ENCODE assay signal across 8 mouse cellular contexts in the genomic region with DNA sequence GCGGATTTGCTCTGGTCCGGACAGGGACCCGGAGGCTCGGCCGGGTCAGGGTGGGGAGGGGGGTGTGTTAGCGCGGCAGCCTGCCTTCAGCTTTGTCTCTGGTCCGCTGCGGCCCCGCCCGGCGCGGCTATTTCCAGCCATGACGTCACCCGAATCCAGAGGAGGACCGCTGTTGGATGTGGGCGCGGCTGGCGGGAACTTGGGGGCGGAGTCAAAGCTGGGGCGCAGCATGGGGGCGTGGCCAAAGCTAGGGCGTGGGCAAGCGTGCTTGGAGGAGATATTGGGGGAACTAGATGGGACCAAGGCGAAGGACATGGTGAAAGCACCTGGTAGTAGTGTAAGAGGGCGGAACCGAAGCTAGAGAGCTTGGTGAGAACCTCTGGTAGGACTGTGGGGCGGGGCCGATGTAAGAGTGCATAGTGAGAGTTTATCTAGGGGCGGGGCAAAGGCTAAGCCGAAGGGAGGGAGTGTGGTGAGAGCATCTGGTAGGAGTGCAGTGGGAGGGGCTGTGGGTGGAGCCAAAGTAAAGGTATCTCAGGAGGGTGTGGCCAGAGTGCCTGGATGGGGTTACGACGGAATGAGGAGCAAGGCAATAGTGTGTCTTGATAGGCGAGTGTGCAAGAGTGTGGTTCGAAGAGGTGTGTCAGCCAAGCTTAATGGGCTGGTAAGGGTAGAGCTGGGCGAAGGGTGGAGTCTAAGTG. TPM values are rescaled to one million over a fixed set of nuclear protein-coding genes. Genes with fewer than 3 reads are reported as not detected.
DNase-seq lines count a peak whose midpoint lies in the region; ATAC-seq lines count a peak whose summit lies in the region.

No protein-coding gene starts in this region.

- WGBS in hindbrain, embryonic 11.5 days: 1% methylated on average over 36 of the region's 36 CpGs

- H3K27me3 ChIP-seq in hindbrain, embryonic 11.5 days (ENCODE audit: control insufficient read depth, insufficient read depth, low read length): no peaks in the 10 kb centered on the region

- H3K27ac ChIP-seq in hindbrain, embryonic 11.5 days (ENCODE audit: low read depth, low read length): peak overlapping the region; percentile 89

- peak overlapping the region; percentile 91 for H3K9ac ChIP-seq in hindbrain, embryonic 11.5 days (ENCODE audit: low read depth, low read length)

- peaks cover 7% of the 10 kb centered on the region for H3K4me1 ChIP-seq in hindbrain, embryonic 11.5 days (replicated peaks; ENCODE audit: control insufficient read depth, insufficient read depth, low read length)

- H3K36me3 ChIP-seq in hindbrain, embryonic 11.5 days (ENCODE audit: control insufficient read depth, insufficient read depth, low read length): peaks cover 5% of the 10 kb centered on the region; the same call in 1 of the 2 replicates

- H3K9me3 ChIP-seq in hindbrain, embryonic 11.5 days (ENCODE audit: control insufficient read depth, low read length): no peaks in the 10 kb centered on the region

- ATAC-seq in frontal cortex, adult (ENCODE audit: low TSS enrichment): peak; percentile 57
- ATAC-seq in hindbrain, embryonic 11.5 days (ENCODE audit: low FRiP score): peak; percentile 91

- peak; percentile 95 for DNase-seq in MN1 (ENCODE audit: low spot score)
- DNase-seq in cerebellum, adult 9-10 months: peak; percentile 90
- peak; percentile 96 for DNase-seq in hindbrain, embryonic 11.5 days (ENCODE audit: low spot score)
- peak; percentile 92 for DNase-seq in layer of hippocampus, postnatal 10 days (ENCODE audit: low spot score in 2 of 2)
- DNase-seq in lung, postnatal 10 days: peak; percentile 99
- peak; percentile 96 for DNase-seq in ovary, postnatal 36 days (ENCODE audit: low spot score)
- peak; percentile 89 for DNase-seq in thymus, postnatal 25 days

- peak overlapping the region; percentile 60 for H3K4me2 ChIP-seq in hindbrain, embryonic 11.5 days (replicated peaks; ENCODE audit: low read depth, low read length)

- peak overlapping the region; percentile 94 for H3K4me3 ChIP-seq in hindbrain, embryonic 11.5 days (ENCODE audit: low read depth, low read length)

RNA-seq across cellular contexts. Expression of gene Klf11, which starts 0.7 kb away (rescaled TPM):
- polyA plus RNA-seq in hindbrain, embryonic 11.5 days (2014; fragmentation: Nextera tagmentation; extraction: Ambion mirVana): 12.5 and 14.3 TPM in 2 replicates
- total RNA-seq in layer of hippocampus, postnatal 10 days (2021): 1 to 10 TPM; 7.4 to 8.3 TPM

RNA-seq across cellular contexts. Expression of gene Cys1, which starts 29.8 kb away (rescaled TPM):
- 0.88 and 1.2 TPM in 2 replicates for polyA plus RNA-seq in hindbrain, embryonic 11.5 days (2014; fragmentation: Nextera tagmentation; extraction: Ambion mirVana)
- 10 to 100 TPM; 10.3 to 12.5 TPM for total RNA-seq in layer of hippocampus, postnatal 10 days (2021)

RNA-seq across cellular contexts. Expression of gene Rrm2, which starts 56.2 kb away (rescaled TPM):
- 335 and 391 TPM in 2 replicates for polyA plus RNA-seq in hindbrain, embryonic 11.5 days (2014; fragmentation: Nextera tagmentation; extraction: Ambion mirVana)
- 10 to 100 TPM; 12.4 to 15.1 TPM for total RNA-seq in layer of hippocampus, postnatal 10 days (2021)

Comparison
In these comparisons a context has a peak if more than half of its experiments do, and no peak if none do; other contexts are left out.
1. Peak in every context shown above with its lines: DNase-seq, ATAC-seq, H3K4me3 ChIP-seq and H3K27ac ChIP-seq.